Mouse (Mus musculus) CH12.LX (cell line): ENCODE results near the gene Kcmf1.

ENCODE experiments used
- CTCF ChIP-seq, 2 experiments: IDR thresholded peaks in 1 of 2; conservative IDR thresholded peaks in 1 of 2; 2 replicates each; pipeline ENCODE4 v1.5.1; 2011 to 2012; ENCODE audit warnings: low read depth in 2 of 2, low read length in 2 of 2, improper control_type of control experiment in 1 of 2, inconsistent platforms in 1 of 2, mild to moderate bottlenecking in 1 of 2, moderate library complexity in 1 of 2
- GABPA ChIP-seq: IDR thresholded peaks from 2 replicates; pipeline ENCODE4 v1.6.1; 2012; ENCODE audit warnings: low read depth, low read length, improper control_type of control experiment, inconsistent platforms; ENCODE audit not compliant: insufficient replicate concordance
- IRF4 ChIP-seq: IDR thresholded peaks from 2 replicates; pipeline ENCODE4 v1.6.1; 2014; ENCODE audit warnings: low read depth, mild to moderate bottlenecking, inconsistent platforms, low read length, improper control_type of control experiment
- MEF2A ChIP-seq: IDR thresholded peaks from 2 replicates; pipeline ENCODE4 v1.6.1; 2014; ENCODE audit warnings: low read depth, mild to moderate bottlenecking, inconsistent platforms, low read length, improper control_type of control experiment, borderline replicate concordance
- TCF12 ChIP-seq: IDR thresholded peaks from 2 replicates; pipeline ENCODE4 v1.6.1; 2014; ENCODE audit warnings: low read depth, mild to moderate bottlenecking, inconsistent platforms, low read length, improper control_type of control experiment
- ZMIZ1 ChIP-seq: IDR thresholded peaks from 2 replicates; pipeline ENCODE4 v1.6.1; 2012; ENCODE audit warnings: low read depth, mild to moderate bottlenecking, inconsistent platforms, low read length, improper control_type of control experiment

DNA sequence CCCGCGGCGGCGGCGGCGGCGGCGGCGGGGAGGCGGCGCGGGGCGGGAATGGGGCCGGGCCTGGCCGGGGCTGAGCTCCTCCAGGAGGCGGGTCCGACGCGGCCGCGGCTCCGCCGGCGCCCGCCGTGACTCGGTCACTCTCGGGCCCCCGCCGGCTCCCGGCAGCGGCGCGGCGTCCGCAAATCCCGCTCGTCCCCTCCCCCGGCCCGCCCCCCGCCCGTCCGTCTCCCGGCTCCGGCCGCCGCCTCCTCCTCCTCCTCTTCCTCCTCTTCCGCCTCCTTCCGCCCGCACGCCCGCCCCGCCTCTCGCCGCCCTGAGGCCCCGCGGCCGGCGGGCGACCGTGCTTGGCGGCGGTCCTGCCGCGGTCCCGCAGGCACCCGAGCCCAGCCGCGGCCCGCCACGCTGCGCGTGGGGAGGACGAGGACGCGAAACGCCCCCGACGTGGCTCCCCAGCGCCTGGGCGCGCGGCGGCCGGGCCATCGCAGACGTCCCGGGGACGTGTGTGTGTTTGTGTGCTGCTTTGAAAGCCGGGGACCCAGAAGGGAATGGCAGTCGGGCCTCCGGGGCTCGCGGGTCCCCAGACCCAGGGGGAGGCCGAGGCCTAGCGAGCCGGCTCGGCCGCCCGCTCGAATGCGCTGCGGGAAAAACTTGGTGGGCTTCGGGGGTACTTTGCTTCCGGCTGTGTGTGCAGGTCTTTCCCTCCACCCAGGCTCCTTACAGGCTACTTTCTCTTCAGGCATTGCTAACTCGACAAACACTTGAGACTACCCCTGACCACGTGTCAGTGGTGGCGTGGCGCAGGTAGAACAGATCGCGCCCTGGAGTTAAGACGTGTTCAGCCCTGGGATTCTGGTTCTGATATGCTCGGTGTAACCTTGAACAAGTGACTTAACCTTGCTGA is at the start of gene Kcmf1:
- TF ChIP-seq MEF2A (no peak), ZMIZ1 (peak; percentile 60), IRF4 (no peak), TCF12 (no peak), GABPA (no peak), CTCF (conservative IDR thresholded peaks at IDR 0.05 in 1 of 2, IDR thresholded peaks at IDR 0.05 in 1 of 2; ENCODE audit: low read depth in 2 of 2, low read length in 2 of 2) (no peak)
